8 mouse cellular contexts compared by ENCODE assay signal in the genomic region with DNA sequence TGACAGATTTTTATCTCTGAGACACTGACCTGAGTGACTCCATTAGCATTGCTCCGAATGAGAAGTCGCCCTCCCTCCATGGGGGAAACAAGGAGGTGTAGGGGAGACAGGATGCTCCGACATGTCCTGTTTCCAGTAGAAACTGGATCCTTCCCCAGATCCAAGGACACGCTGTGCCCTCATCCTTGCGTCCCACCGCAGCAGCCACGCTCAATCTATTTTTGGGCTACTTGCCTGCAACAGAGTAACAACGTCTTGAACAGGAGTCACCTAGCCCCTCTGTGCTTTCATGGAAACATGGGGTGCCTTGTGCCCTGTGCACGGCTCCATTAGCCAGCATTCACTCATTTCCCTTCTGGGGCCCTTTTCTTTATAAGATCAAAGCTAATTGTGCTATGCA. TPM values are rescaled to one million over a fixed set of nuclear protein-coding genes. Genes with fewer than 3 reads are reported as not detected.
DNase-seq lines count a peak whose midpoint lies in the region.

A gene (minus strand): TSS at position 143 of the 400 bp plus-strand sequence.

- intact Hi-C loops in gastrocnemius, postnatal 36 days (cut with DNase I), result no loop called here
- intact Hi-C loops in left cerebral cortex, postnatal 14 days (cut with DNase I), result no loop called here

- no peak for DNase-seq in gastrocnemius, postnatal 4 days (ENCODE audit: low spot score in 2 of 2)
- no peak for DNase-seq in gastrocnemius, postnatal 36 days
- no peak for DNase-seq in adrenal gland, adult 2 months
- DNase-seq in gonadal fat pad, adult 2 months (ENCODE audit: low read depth), result no peak
- no peak for DNase-seq in left cerebral cortex, postnatal 14 days (ENCODE audit: low spot score in 2 of 2)
- DNase-seq in ovary, adult 18-20 months (ENCODE audit: low spot score), result no peak
- DNase-seq in retina, embryonic 14.5 days (ENCODE audit: low spot score), result no peak
- DNase-seq in kidney, adult 8-10 months, result no peak

RNA-seq across cellular contexts. Expression of the gene that starts here (rescaled TPM):
- total RNA-seq in gastrocnemius, postnatal 4 days (2021), result 10 to 100 TPM; 66.4 to 73.5 TPM
- 1 to 10 TPM; 7.3 to 7.8 TPM for total RNA-seq in gastrocnemius, postnatal 36 days (2021)
- 10 to 100 TPM; 24.9 to 25.7 TPM for total RNA-seq in adrenal gland, adult 2 months (2021)
- polyA plus RNA-seq in adrenal gland, adult 2 months (2012; rRNA removed), result 10.3 and 11.1 TPM in 2 replicates
- 19.4 and 21.4 TPM in 2 replicates for polyA plus RNA-seq in gonadal fat pad, adult 2 months (2012; rRNA removed)
- total RNA-seq in left cerebral cortex, postnatal 14 days (2021), result 10 to 100 TPM; 12.9 to 14.4 TPM
